Mouse (Mus musculus): ENCODE data around the gene Mrtfb.

Gene Mrtfb

GRCm38 (mm10) chr16:13345822-13346221 is 89.5 kb downstream of the Mrtfb start:
- in situ Hi-C loops (cut with MboI, MseI) = loop anchor here (10.0 kb wide), 1 partner anchor 181 kb away; no protein-coding TSS in a partner anchor

DNA sequence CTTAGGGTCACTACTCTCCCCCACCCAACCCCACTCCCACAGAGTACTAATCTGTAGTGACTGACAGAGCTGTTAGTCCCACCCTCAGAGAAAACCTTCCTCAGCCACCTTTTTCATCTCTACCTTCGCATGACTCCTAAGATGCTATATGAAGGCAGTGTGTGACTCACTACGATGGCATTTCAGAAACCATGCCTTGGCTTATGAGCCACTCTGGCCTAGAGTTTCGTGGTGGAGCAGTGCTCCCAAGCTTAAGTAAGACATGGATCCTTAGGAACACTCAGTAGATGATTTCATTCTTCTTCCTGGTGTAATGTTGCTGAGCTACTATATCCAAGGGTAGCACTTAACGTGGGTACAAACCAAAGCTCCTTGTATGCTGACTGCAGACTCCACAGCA is 94.4 kb downstream of the Mrtfb start:
- in situ Hi-C loops (cut with MboI, MseI) = no loop called here

- in situ Hi-C loops (cut with MboI, MseI) = no loop called here
Observed at GRCm38 (mm10) chr16:13351268-13351667, 95.0 kb downstream of the Mrtfb start.

- in situ Hi-C loops (cut with MboI, MseI) = no loop called here
Observed at GRCm38 (mm10) chr16:13353927-13354326, 97.6 kb downstream of the Mrtfb start.

GRCm38 (mm10) chr16:13354431-13354830 is 98.2 kb downstream of the Mrtfb start:
- in situ Hi-C loops (cut with MboI, MseI) = no loop called here

- in situ Hi-C loops (cut with MboI, MseI) = no loop called here
Observed at GRCm38 (mm10) chr16:13357806-13358679, 101.8 kb downstream of the Mrtfb start.

DNA sequence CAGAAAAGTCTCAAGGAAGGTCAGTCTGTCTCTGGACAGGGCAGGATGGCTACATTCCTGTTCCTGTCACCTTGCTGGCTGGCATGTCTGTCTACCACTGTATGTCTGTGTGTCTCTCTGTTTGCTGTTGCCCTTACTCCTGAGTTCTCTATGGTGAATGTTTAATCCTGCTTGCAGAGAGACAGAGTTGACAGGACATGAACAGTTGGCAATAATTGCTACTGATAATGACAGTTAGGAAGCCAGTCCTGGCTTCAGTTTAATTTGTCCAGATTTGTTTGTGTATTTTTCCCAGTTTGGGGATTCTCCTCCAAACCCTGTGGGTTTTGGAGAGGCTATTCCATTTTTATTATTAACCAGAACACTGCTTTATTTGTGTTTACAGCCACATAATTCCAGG is 102.5 kb downstream of the Mrtfb start:
- in situ Hi-C loops (cut with MboI, MseI) = no loop called here

DNA sequence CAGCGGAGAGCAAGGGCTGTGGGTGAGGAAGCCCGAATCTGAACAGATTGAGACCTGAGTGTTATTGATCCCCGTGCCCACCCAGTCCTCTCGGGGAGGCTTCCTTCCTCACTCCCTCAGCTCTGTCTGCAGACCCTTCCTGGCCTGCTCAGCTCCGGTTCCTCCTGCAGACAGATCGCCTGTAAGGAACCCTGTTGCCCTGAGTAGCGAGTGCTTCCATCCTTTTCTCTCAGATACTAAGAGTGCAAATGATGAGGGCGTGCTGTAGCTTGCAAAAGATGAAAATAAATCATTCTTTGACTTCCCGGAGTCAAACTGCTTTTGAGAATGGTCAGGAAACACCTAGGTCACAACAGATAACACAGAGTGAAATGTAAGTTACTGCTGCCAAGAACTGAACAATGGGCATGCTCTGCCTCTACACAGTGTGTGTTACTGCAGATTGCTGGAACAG is 103.2 kb downstream of the Mrtfb start:
- in situ Hi-C loops (cut with MboI, MseI) = no loop called here

- in situ Hi-C loops (cut with MboI, MseI) = no loop called here
Observed at GRCm38 (mm10) chr16:13360208-13360607, 103.9 kb downstream of the Mrtfb start.

DNA sequence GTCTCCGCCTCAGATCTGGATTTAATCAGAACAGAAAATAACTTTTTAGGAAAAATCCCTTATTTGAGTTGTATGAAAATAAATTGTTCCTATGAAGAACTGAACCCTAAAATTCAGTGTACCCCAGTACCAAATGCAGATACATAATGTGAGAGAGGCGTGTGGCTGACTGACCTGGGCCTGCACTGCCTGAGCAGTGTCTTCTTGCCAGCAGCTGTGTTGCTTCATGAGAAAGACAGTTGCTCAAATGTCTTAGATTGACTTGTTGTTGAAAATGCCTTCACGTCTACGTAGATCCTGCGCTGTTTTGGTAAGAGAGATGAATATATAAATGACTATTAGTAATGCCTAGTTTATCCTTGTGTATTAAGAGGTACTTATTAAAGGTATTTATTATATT is 104.6 kb downstream of the Mrtfb start:
- in situ Hi-C loops (cut with MboI, MseI) = no loop called here

- in situ Hi-C loops (cut with MboI, MseI) = no loop called here
Observed at GRCm38 (mm10) chr16:13363141-13363540, 106.9 kb downstream of the Mrtfb start.

DNA sequence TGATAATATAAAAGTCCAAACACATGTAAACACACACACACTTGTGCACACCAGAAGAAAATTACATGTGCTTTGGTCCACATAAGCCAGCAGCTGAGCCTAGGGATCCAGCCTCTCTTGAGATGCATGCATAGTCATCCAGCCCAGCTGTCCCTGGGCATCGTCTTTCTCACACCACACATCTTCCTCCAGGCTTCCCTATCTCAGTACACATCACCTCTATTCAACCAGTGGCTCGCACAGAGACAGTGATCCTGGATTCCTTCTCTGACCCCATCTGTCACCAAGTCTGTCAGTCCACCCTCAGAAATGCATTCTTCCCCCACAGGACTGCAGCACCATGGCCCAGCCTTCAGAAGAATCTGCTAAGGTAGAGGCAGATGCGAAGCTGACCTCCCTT is 107.9 kb downstream of the Mrtfb start:
- in situ Hi-C loops (cut with MboI, MseI) = no loop called here

DNA sequence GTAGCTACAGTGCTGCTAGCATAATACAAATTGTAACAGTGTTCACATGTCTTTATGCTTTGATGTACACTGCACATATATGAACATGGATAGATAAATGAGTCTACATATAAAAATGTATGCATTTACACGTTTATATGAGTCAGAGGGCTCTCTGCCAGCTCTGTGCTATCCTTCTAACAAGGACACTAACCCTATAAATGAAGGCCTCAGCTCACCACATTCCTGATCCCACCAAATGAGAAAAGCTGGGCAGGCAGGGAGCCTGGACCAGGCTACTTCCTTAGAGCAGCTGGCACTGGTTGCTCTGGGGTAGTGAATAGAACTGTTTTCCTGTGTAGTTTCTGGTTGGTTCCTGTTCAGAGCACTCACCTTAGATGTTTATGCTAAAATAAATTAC is 110.0 kb downstream of the Mrtfb start:
- in situ Hi-C loops (cut with MboI, MseI) = no loop called here

DNA sequence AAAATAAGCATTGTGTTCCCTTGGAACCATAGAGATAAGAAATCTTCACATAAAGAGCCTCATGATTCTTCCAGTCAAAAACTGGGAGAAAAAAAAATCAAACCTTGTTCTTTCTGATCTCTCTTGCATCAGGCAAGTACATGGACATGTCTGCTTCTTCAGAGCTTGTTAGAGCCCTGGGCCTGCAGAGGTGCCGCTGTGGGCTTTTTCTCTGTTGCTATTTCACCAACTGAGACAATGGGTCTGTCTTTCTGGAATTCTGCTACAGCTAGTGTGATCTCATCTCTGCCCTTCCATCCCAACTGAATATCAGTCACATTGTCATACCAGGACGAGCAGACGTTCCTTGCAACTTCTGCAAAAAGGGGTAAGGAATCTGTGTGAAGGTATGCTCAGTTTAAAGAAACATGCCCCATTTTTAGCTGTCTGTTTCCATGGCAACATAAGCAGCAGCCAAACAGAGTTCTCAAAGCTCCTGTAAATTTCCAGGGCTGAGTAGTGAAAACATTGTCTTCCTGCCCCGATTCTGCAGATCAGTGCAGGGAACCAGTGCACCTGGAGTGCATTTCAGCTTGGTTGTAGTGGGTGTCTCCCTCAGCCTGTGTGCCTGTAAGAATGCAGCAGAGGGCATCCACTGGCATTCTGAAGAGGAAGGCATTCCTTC is 110.7 kb downstream of the Mrtfb start:
- in situ Hi-C loops (cut with MboI, MseI) = no loop called here

- in situ Hi-C loops (cut with MboI, MseI) = no loop called here
Observed at GRCm38 (mm10) chr16:13367466-13367856, 111.2 kb downstream of the Mrtfb start.

DNA sequence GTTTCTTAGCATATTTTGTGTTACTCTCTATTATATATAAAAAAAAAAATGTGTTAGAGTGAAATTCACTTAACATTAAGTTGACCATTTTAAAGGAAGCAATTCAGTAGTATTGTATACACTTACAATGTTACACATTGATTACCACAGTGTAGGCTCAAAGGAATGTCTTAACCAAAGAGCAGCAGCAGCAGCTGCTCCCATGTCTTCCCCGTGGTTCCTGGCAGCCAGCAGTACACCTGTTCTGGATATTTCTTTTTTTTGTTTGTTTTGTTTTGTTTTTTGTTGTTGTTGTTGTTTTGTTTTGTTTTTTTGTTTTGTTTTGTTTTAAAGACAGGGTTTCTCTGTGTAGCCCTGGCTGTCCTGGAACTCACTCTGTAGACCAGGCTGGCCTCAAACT is 112.4 kb downstream of the Mrtfb start:
- in situ Hi-C loops (cut with MboI, MseI) = no loop called here

GRCm38 (mm10) chr16:13371740-13372287 is 115.5 kb downstream of the Mrtfb start:
- in situ Hi-C loops (cut with MboI, MseI) = no loop called here

DNA sequence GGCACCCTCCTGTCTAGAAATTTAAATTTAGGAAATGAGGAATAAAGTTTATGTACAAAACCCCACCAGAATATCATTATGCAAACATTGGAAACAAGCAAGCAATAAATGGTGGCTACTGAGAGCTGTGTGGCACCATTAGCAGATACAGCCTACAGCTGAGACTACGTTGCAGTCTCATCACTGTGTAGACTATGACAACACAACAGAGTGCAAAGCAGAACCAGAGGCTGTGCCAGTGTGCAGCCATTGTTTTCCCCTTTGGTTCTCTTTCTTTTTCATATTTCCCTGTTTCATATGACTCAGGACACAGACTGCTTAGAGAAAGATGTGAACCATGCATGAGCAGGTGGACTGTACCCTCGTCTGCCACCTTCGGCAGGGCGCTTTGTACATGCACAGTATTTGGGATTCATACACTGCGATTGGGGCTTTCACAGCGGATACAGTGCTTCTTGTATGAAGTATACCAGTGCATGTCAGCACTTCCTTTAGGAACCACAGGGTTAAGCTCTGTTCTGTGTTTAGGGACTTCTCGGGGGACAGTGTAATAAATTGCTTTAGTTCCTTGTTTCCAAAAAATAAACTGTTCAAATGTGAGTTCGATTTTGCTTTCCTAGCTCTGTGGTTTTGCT is 116.7 kb downstream of the Mrtfb start:
- in situ Hi-C loops (cut with MboI, MseI) = no loop called here

DNA sequence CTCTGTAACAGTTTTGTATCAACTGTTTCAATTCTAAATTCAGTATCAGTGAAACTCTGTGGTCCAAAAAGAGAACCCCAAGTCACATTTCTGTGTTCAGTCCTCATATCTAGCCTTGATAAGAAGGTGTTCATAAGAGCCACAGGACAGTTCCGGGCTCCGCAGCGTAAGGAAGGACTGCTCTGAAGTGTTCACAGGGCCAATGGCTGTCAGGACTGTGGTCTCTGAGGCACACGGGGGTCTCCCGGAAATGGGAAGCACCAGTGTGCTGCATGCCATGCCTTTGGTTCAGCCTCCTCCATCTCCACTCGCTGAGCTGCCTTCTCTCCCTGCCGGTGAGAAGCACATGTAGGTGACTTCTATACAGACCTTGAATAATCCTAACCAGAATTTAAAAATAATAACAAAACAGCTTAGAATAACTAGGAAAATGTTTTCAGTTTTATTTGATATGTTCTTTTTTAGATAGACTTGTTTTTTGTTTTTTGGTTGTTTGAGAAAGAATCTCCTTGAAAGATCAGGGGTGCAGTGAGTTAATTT is 120.7 kb downstream of the Mrtfb start:
- in situ Hi-C loops (cut with MboI, MseI) = no loop called here

DNA sequence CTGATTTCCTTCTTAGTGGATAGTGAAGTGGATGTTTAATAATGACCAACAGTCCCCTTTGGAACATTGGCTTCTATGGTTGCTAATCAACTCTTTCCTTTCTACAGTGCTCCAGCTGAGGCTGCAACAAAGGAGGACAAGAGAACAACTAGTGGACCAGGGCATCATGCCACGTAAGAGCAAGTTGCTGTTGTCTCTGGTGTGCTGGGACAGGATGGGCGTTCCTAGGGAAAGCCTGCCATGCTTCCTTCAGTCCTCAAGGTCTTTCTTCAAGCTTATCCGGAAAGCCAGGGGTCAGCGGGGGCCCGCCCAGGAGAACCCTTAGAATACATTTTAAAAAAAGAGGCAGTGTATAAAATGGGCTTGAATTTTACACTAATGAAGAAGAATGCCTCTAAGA is 121.9 kb downstream of the Mrtfb start:
- in situ Hi-C loops (cut with MboI, MseI) = no loop called here

GRCm38 (mm10) chr16:13379865-13380264 is 123.6 kb downstream of the Mrtfb start:
- in situ Hi-C loops (cut with MboI, MseI) = no loop called here

- in situ Hi-C loops (cut with MboI, MseI) = no loop called here
Observed at GRCm38 (mm10) chr16:13381771-13382170, 125.5 kb downstream of the Mrtfb start.

Measured in regulatory T cell (primary cell).